Mouse (Mus musculus): ENCODE data around the gene Lama4. TPM values are rescaled to one million over a fixed set of nuclear protein-coding genes. Genes with fewer than 3 reads are reported as not detected.

Gene Lama4
- polyA plus RNA-seq, 1 experiment from 2014 or later, result 29.5 TPM

DNA sequence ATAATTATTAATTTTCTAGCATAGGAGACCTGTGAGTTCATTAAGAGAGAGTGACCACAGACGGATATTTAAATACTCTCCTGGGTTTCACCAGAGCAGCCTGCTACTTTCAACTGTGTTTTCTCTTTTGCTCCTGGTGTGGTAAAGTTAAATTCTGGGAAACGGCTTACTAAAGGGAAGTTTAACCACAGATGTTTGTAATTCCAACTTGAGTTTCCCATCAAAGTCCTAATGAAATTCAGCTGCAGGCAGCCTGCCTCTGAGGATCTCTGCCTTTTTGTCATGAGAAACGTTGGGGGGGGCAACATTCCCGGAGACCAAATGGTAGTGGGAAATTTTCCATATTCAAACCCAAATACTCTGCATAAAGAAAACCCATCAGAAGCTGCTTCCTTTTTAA is 7.7 kb downstream of the Lama4 start:
- Histone ChIP-seq H3K9me3 (replicated peaks) (no peaks in the 10 kb centered on the region), H3K4me3 (no peak overlapping the region), H3K27ac (peak overlapping the region; percentile 81), H3K27me3 (ENCODE audit: low read depth, poor library complexity, severe bottlenecking) (no peaks in the 10 kb centered on the region), H3K4me1 (peaks cover 30% of the 10 kb centered on the region), H3K36me3 (peaks cover 5% of the 10 kb centered on the region; the same call in 1 of the 2 replicates)
- WGBS, result 11% methylated on average over 4 of the region's 4 CpGs
- DNase-seq (ENCODE audit: low spot score), result peak; percentile 54

GRCm38 (mm10) chr10:38978195-38978594 is 12.9 kb downstream of the Lama4 start:
- H3K9me3 ChIP-seq (replicated peaks), result no peaks in the 10 kb centered on the region
- no peak overlapping the region for H3K4me3 ChIP-seq
- peaks cover 5% of the 10 kb centered on the region; the same call in 1 of the 2 replicates for H3K36me3 ChIP-seq
- no peak overlapping the region for H3K27ac ChIP-seq
- 88% methylated on average over 1 of the region's 1 CpGs for WGBS
- DNase-seq (ENCODE audit: low spot score), result no peak
- H3K4me1 ChIP-seq, result peaks cover 6% of the 10 kb centered on the region
- no peaks in the 10 kb centered on the region for H3K27me3 ChIP-seq (ENCODE audit: low read depth, poor library complexity, severe bottlenecking)

- Histone ChIP-seq H3K27ac (no peak overlapping the region), H3K9me3 (replicated peaks) (no peaks in the 10 kb centered on the region), H3K4me1 (no peaks in the 10 kb centered on the region; the same call in 1 of the 2 replicates), H3K27me3 (ENCODE audit: low read depth, poor library complexity, severe bottlenecking) (no peaks in the 10 kb centered on the region), H3K4me3 (no peak overlapping the region), H3K36me3 (no peaks in the 10 kb centered on the region)
- no peak for DNase-seq (ENCODE audit: low spot score)
- 77% methylated on average over 5 of the region's 5 CpGs for WGBS
Measured at GRCm38 (mm10) chr10:38979699-38980098, 14.4 kb downstream of the Lama4 start.

- H3K36me3 ChIP-seq, result no peaks in the 10 kb centered on the region
- WGBS, result 81% methylated on average over 3 of the region's 3 CpGs
- no peak for DNase-seq (ENCODE audit: low spot score)
- no peaks in the 10 kb centered on the region for H3K27me3 ChIP-seq (ENCODE audit: low read depth, poor library complexity, severe bottlenecking)
- H3K9me3 ChIP-seq (replicated peaks), result no peaks in the 10 kb centered on the region
- H3K27ac ChIP-seq, result no peak overlapping the region
- H3K4me3 ChIP-seq, result no peak overlapping the region
- H3K4me1 ChIP-seq, result no peaks in the 10 kb centered on the region; the same call in none of the 2 replicates
Measured at GRCm38 (mm10) chr10:38980980-38981379, 15.7 kb downstream of the Lama4 start.

DNA sequence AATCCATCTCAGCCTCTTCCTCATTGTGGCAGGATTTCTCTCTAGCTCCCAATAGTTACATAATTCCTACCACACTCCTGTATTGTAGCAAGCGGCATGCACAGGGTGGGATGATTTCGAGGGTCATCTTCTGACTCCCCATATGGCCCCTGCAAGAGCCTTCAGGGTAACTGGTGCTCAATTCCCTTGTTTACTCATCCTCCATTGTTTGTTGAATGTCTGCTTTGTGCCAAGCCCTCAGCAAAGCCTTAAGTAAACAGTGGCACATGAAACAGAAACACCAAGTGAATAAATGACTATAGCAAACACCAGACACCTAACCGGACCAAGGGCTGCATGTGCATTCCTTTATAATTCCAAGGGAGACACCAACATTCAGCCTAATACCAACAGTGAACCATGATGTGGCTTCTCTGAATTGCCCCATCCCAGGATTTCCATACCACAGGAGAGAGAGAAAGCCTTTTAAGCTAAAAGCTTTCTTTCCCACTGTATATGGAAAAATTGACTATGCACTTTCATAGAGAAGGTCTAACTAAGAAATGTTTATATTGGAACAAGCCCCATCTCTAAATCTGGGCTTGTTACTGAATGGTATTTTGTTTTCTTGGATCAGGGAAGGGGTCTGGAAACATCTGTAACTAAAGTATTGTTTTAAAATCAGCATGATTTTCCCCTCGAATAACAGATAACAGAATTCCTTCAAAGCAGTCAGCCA is 19.2 kb downstream of the Lama4 start:
- no peaks in the 10 kb centered on the region for H3K36me3 ChIP-seq
- H3K4me3 ChIP-seq, result no peak overlapping the region
- H3K27me3 ChIP-seq (ENCODE audit: low read depth, poor library complexity, severe bottlenecking), result no peaks in the 10 kb centered on the region
- DNase-seq (ENCODE audit: low spot score), result no peak
- H3K9me3 ChIP-seq (replicated peaks), result no peaks in the 10 kb centered on the region
- H3K27ac ChIP-seq, result no peak overlapping the region
- WGBS, result 72% methylated on average over 4 of the region's 4 CpGs
- H3K4me1 ChIP-seq, result no peaks in the 10 kb centered on the region; the same call in 1 of the 2 replicates

DNA sequence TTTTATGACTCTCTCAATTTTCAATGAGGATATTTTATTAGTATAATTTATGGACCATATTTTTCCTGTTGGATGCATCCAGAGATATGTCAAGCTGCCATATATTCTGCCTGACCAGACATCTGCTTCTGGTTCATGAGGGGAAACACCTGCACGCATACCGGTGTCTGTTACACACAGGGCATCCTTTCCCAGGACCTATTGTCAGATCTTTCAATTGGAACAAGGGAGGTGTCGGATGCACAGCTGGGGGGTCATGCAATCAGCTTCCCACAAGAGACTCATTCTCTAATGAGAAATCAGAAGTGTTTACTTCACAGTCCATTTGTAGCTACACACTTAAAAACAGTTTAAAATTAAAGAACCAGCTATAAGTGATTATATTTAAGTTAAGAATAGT is 20.7 kb downstream of the Lama4 start:
- Histone ChIP-seq H3K27me3 (ENCODE audit: low read depth, poor library complexity, severe bottlenecking) (no peaks in the 10 kb centered on the region), H3K4me3 (no peak overlapping the region), H3K36me3 (no peaks in the 10 kb centered on the region), H3K27ac (no peak overlapping the region), H3K9me3 (replicated peaks) (no peaks in the 10 kb centered on the region), H3K4me1 (no peaks in the 10 kb centered on the region; the same call in 1 of the 2 replicates)
- DNase-seq (ENCODE audit: low spot score), result no peak
- 60% methylated on average over 3 of the region's 3 CpGs for WGBS

- no peak for DNase-seq (ENCODE audit: low spot score)
- H3K27me3 ChIP-seq (ENCODE audit: low read depth, poor library complexity, severe bottlenecking), result no peaks in the 10 kb centered on the region
- no peak overlapping the region for H3K27ac ChIP-seq
- no peak overlapping the region for H3K4me3 ChIP-seq
- no peaks in the 10 kb centered on the region for H3K36me3 ChIP-seq
- H3K9me3 ChIP-seq (replicated peaks), result no peaks in the 10 kb centered on the region
- H3K4me1 ChIP-seq, result 0 out of 2 replicates have a peak, but pooled peaks cover 2% of the 10 kb centered on the region
- 97% methylated on average over 1 of the region's 1 CpGs for WGBS
Measured at GRCm38 (mm10) chr10:38992827-38993226, 27.5 kb downstream of the Lama4 start.

DNA sequence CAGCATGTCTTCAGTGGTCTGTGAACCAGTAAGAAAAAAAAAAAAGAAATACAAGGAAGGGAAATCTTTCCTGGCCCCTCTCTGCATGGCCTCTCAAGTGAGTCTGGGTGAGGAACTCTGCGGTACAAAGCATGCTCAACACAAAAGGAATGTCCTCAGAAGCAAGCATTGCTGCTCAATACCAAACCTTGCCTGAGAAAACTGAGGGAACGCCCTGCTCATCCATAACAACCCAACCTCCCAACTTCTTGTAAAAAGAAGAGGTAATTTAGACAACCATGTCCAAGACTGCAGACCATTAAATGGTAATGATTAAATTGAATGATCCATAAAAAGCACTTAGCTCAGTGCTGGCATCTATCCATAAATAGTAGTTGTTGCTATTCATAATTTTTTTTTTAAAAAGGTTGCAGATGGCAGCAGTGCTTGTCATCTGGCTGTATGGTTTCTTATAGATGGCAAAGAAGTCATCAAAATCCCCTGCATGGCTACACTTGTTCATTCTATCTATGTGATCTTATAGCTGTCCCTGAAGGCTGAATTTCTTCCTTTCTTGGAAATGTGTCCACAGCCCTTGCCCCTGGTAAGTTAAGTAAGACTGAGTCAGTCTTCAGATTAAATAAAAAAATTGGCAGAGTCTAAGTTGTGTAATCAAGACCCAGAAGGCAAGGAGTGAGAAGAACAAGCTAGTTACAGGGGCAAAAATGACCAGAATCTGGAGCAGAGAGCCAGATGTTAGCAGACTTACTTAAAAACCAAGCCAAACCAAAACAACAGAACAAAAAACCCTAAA is 28.5 kb downstream of the Lama4 start:
- Histone ChIP-seq H3K9me3 (replicated peaks) (no peaks in the 10 kb centered on the region), H3K27me3 (ENCODE audit: low read depth, poor library complexity, severe bottlenecking) (no peaks in the 10 kb centered on the region), H3K4me1 (0 out of 2 replicates have a peak, but pooled peaks cover 2% of the 10 kb centered on the region), H3K4me3 (no peak overlapping the region), H3K27ac (no peak overlapping the region), H3K36me3 (no peaks in the 10 kb centered on the region)
- WGBS, result 94% methylated on average over 2 of the region's 2 CpGs
- DNase-seq (ENCODE audit: low spot score), result no peak

DNA sequence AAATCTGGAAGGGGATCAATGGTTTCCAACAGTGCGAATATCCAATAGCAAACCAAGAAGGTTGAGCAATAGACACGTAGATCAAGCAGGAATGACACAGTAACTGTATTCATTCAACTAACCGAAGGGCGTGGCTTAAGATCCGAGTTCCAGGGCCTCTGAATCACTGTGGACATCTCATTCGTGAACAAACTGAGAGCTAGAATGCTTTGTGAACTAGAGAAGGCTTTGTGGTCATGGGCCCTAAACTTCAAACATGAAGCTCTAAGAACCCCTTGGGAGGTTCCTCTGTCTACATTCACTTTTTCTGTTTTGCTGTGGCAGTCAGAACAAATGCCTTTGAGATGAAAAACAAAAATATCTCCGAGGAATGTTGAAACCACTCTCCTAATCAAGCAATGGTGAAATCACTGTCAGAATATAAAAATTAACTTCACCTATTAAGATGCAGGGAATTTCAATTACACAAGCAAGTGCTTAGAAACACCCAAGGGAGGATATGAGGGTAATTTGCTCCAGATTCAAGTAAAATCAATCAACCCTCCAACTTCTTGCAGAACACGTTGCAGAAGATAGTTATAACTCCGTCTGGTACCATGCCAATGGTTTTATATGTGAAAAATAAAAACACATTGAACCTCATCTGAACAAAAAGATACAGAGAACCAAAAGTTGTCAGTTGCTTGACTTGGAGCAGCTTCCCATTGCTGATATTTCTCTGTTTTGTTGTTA is 29.6 kb downstream of the Lama4 start:
- WGBS, result 86% methylated on average over 9 of the region's 9 CpGs
- Histone ChIP-seq H3K27ac (no peak overlapping the region), H3K36me3 (no peaks in the 10 kb centered on the region), H3K4me3 (no peak overlapping the region), H3K9me3 (replicated peaks) (no peaks in the 10 kb centered on the region), H3K4me1 (0 out of 2 replicates have a peak, but pooled peaks cover 2% of the 10 kb centered on the region), H3K27me3 (ENCODE audit: low read depth, poor library complexity, severe bottlenecking) (no peaks in the 10 kb centered on the region)
- DNase-seq (ENCODE audit: low spot score), result no peak

- WGBS, result 83% methylated on average over 2 of the region's 2 CpGs
- Histone ChIP-seq H3K27me3 (ENCODE audit: low read depth, poor library complexity, severe bottlenecking) (no peaks in the 10 kb centered on the region), H3K4me3 (no peak overlapping the region), H3K4me1 (0 out of 2 replicates have a peak, but pooled peaks cover 2% of the 10 kb centered on the region), H3K27ac (no peak overlapping the region), H3K36me3 (no peaks in the 10 kb centered on the region), H3K9me3 (replicated peaks) (no peaks in the 10 kb centered on the region)
- DNase-seq (ENCODE audit: low spot score), result no peak
Measured at GRCm38 (mm10) chr10:38995896-38996295, 30.6 kb downstream of the Lama4 start.

GRCm38 (mm10) chr10:39000951-39001350 is 35.6 kb downstream of the Lama4 start:
- no peaks in the 10 kb centered on the region for H3K36me3 ChIP-seq
- 79% methylated on average over 4 of the region's 4 CpGs for WGBS
- H3K4me3 ChIP-seq, result no peak overlapping the region

DNA sequence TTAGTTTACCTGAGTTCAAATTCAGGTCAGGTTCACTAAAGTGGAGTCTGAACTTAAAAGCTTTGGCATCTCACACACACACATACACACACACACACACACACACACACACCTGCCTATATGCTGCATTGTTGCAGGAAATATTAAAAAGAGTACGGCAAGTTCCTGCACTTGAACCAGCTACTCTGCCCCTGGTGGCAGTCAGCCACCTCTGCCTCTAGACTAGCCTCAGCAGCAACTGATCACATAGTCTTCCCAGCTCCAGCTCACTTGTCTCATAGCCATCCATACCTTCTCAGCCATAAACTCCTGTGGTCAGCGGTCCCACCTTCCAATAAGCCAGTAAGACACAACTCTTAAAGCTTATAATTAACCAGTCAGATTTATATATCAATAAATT is 37.2 kb downstream of the Lama4 start:
- 75% methylated on average over 2 of the region's 2 CpGs for WGBS
- DNase-seq (ENCODE audit: low spot score), result no peak
- Histone ChIP-seq H3K4me1 (no peaks in the 10 kb centered on the region), H3K4me3 (no peak overlapping the region), H3K9me3 (replicated peaks) (no peaks in the 10 kb centered on the region), H3K36me3 (peaks cover 6% of the 10 kb centered on the region), H3K27ac (no peak overlapping the region), H3K27me3 (ENCODE audit: low read depth, poor library complexity, severe bottlenecking) (no peaks in the 10 kb centered on the region)

More at GRCm38 (mm10) chr10:39000951-39001350, 35.6 kb downstream of the Lama4 start:
- Histone ChIP-seq H3K9me3 (replicated peaks) (no peaks in the 10 kb centered on the region), H3K27me3 (ENCODE audit: low read depth, poor library complexity, severe bottlenecking) (no peaks in the 10 kb centered on the region), H3K4me1 (no peaks in the 10 kb centered on the region), H3K27ac (no peak overlapping the region)
- no peak for DNase-seq (ENCODE audit: low spot score)
